Mouse (Mus musculus) lung, adult 2 months (tissue): ENCODE results near the gene Arhgap10.

Experiments
- CTCF ChIP-seq: fragments of 200-500 bp; IDR thresholded peaks from 2 replicates; pipeline ENCODE4 v1.5.1; 2011; ENCODE audit warnings: mild to moderate bottlenecking, low read length, control low read depth; ENCODE audit not compliant: insufficient read depth
- POLR2A ChIP-seq: fragments of 200-500 bp; IDR thresholded peaks from 2 replicates; pipeline ENCODE4 v1.6.1; 2011; ENCODE audit warnings: low read depth, mild to moderate bottlenecking, control low read depth, low read length, borderline replicate concordance; ENCODE audit errors: extremely low read depth

- no peak for TF ChIP-seq CTCF
- TF ChIP-seq POLR2A = no peak
These were observed 5.8 kb downstream of the Arhgap10 start for GRCm38 (mm10) chr8:77511750-77512493.
